Mouse (Mus musculus): ENCODE data around the gene Kalrn. TPM values are rescaled to one million over a fixed set of nuclear protein-coding genes. Genes with fewer than 3 reads are reported as not detected.
A peak's percentile ranks its signal among the peaks of the same experiment; 100 is the strongest.

The Kalrn gene
- polyA plus RNA-seq, 1 experiment from 2014 or later: 30.5 TPM

DNA sequence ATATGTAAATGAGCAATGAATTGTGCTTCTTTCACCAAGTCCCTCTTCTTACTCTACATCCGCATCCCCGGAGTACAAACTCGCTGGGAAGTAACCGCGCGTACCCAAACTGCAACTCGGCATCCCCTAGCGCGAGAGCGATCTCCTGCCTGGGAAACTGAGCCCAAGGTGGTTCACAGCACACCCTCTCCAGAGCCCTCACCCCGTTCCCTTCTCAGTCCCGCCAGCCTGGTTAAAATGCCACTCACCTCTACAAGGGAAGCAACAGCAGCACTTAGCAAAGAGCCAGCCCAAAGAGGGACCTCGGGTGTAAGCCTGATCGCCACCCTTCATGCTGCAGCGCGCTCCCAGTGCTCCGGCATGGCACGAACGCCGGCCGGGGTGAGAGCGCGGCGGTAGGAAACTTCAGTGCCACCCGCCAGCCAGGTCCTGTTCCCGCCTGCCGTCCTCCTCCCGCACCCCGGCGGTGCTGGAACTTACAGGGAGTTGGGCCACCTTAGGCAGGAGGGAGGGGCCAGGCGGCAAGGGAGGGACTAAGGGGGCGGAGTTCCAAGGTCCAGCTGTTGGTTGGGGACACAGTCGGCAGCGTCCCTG is 477.7 kb downstream of the Kalrn start:
- Histone ChIP-seq H3K4me3 (replicated peaks; ENCODE audit: low read length) (peak overlapping the region; percentile 25), H3K36me3 (replicated peaks; ENCODE audit: control insufficient read depth, insufficient read depth) (no peaks in the 10 kb centered on the region), H3K27me3 (ENCODE audit: control insufficient read depth, insufficient read depth, low read length) (peaks cover 10% of the 10 kb centered on the region; the same call in 1 of the 2 replicates), H3K9ac (peak overlapping the region; percentile 25; the same call in 1 of the 2 replicates), H3K4me1 (replicated peaks; ENCODE audit: control insufficient read depth, insufficient read depth, low read length) (peaks cover 33% of the 10 kb centered on the region), H3K4me2 (replicated peaks) (peak overlapping the region; percentile 48), H3K27ac (peak overlapping the region; percentile 39; the same call in 1 of the 2 replicates), H3K9me3 (ENCODE audit: control insufficient read depth, low read length) (no peaks in the 10 kb centered on the region)
- under 1% methylated on average over 34 of the region's 34 CpGs for WGBS
- ATAC-seq (ENCODE audit: low FRiP score) (peak; percentile 51; the same call in 1 of the 2 replicates), DNase-seq (ENCODE audit: low spot score) (no peak)

- ATAC-seq (ENCODE audit: low FRiP score) (no peak), DNase-seq (ENCODE audit: low spot score) (no peak)
- H3K9me3 ChIP-seq (ENCODE audit: control insufficient read depth, low read length): no peaks in the 10 kb centered on the region
- H3K4me3 ChIP-seq (replicated peaks; ENCODE audit: low read length): peak overlapping the region; percentile 25
- no peaks in the 10 kb centered on the region for H3K36me3 ChIP-seq (replicated peaks; ENCODE audit: control insufficient read depth, insufficient read depth)
- peaks cover 10% of the 10 kb centered on the region; the same call in 1 of the 2 replicates for H3K27me3 ChIP-seq (ENCODE audit: control insufficient read depth, insufficient read depth, low read length)
- H3K9ac ChIP-seq: 0 out of 2 replicates have a peak overlapping the region, but pooled peaks have one; percentile 41
- WGBS: under 1% methylated on average over 3 of the region's 3 CpGs
- H3K4me1 ChIP-seq (replicated peaks; ENCODE audit: control insufficient read depth, insufficient read depth, low read length): peaks cover 33% of the 10 kb centered on the region
- H3K27ac ChIP-seq: peak overlapping the region; percentile 39
- H3K4me2 ChIP-seq (replicated peaks): peak overlapping the region; percentile 48
Measured at GRCm38 (mm10) chr16:34095093-34095465, 478.3 kb downstream of the Kalrn start.

DNA sequence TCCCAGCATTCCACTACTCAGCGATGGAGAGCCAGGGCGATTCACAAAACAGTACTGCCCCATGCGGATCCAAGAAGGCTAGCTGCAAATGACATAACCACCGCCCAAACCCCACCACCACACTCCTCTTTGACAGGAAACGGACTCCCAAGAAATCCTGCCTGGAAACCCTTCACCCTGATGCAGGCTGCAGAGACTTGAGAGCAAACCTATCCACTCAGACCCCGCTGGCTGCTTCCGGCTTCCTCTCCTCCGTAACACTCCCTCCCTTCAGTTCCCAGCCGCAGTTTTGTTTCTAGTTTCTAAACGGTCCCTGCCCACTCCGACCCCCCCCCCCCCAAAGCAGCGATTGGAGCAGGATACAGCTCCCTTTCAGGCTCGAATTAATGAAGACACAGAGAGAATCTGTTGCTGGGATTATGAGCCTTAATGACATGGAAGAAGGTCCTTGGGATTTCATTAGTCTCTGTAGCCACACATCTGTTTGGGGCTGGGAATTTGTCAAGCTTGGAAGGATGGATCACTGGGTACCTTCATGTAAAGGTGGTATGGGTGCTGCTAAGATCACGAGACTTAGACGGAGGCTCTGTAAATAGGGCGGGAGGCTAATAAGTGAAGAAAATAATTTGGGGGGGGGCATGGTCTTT is 478.8 kb downstream of the Kalrn start:
- WGBS: under 1% methylated on average over 16 of the region's 16 CpGs
- ATAC-seq (ENCODE audit: low FRiP score) (peak; percentile 72; the same call in 1 of the 2 replicates), DNase-seq (ENCODE audit: low spot score) (peak; percentile 52)

DNA sequence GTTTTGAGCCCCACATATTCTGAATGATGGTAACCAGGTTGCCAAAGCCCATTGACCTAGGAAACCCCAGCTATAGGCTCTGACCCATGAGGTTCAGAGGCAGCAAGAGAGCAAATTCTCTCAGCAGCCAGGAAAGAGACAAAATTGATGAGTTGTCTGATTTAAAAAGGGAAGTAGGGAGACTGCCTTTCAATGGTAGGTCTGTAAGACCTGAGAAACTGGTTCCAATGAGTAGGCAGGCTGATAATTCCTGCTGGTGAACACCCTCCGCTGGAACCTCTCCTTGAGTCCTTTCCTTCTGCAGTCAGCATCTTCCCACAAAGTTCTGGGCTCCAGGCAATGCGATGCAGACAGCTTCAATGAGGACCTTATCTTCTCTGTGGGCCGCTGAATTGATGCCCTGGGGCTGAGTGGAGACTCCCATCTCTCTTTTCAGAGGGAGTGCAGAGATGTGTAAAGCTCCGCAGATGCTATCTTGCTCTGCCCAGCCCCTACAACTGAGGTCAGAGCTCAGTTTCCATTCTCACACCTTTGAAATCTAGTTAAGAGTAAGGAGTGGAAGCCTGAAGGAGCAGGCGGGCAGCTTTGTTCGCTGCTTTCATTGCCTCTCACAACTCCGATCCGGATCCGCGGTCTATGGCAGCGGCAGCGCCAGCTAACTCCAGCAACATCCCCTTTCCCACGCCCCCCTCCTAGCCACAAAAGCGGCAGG is 479.4 kb downstream of the Kalrn start:
- Histone ChIP-seq H3K4me1 (replicated peaks; ENCODE audit: control insufficient read depth, insufficient read depth, low read length) (peaks cover 33% of the 10 kb centered on the region), H3K36me3 (replicated peaks; ENCODE audit: control insufficient read depth, insufficient read depth) (no peaks in the 10 kb centered on the region), H3K4me2 (replicated peaks) (peak overlapping the region; percentile 48), H3K9me3 (ENCODE audit: control insufficient read depth, low read length) (no peaks in the 10 kb centered on the region), H3K27me3 (ENCODE audit: control insufficient read depth, insufficient read depth, low read length) (peaks cover 10% of the 10 kb centered on the region; the same call in 1 of the 2 replicates), H3K4me3 (replicated peaks; ENCODE audit: low read length) (peak overlapping the region; percentile 25), H3K9ac (peak overlapping the region; percentile 41), H3K27ac (peak overlapping the region; percentile 52)
- ATAC-seq (ENCODE audit: low FRiP score) (0 out of 2 replicates have a peak, but pooled peaks have one; percentile 1), DNase-seq (ENCODE audit: low spot score) (no peak)
- WGBS: 2% methylated on average over 14 of the region's 14 CpGs

More for the DNA sequence above, 478.8 kb downstream of the Kalrn start:
- Histone ChIP-seq H3K9me3 (ENCODE audit: control insufficient read depth, low read length) (no peaks in the 10 kb centered on the region), H3K27ac (peak overlapping the region; percentile 40), H3K27me3 (ENCODE audit: control insufficient read depth, insufficient read depth, low read length) (peaks cover 10% of the 10 kb centered on the region; the same call in 1 of the 2 replicates), H3K4me2 (replicated peaks) (peak overlapping the region; percentile 48), H3K4me3 (replicated peaks; ENCODE audit: low read length) (peak overlapping the region; percentile 25), H3K36me3 (replicated peaks; ENCODE audit: control insufficient read depth, insufficient read depth) (no peaks in the 10 kb centered on the region), H3K9ac (peak overlapping the region; percentile 41), H3K4me1 (replicated peaks; ENCODE audit: control insufficient read depth, insufficient read depth, low read length) (peaks cover 33% of the 10 kb centered on the region)

GRCm38 (mm10) chr16:34089528-34090095 is 483.7 kb downstream of the Kalrn start:
- 0 out of 2 replicates have a peak overlapping the region, but pooled peaks have one; percentile 9 for H3K27ac ChIP-seq

DNA sequence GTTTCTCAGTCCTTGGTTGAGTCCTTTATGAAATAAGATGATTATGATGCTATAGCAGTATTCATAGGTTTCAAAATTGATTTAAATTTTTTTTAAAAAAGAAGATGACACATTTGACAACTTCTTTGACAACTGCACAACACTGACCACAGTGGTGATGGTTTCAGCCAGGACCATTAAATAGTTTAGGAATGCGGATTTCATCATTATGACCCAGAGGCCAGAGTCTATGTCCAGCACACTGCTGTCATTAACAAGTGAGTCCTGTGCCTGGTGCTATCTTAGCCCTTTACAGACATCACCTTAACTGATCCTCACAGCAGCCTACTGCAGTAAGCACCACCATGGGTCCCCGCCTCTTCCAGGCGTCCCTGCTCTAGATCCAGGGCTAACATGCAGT is 484.3 kb downstream of the Kalrn start:
- Histone ChIP-seq H3K36me3 (replicated peaks; ENCODE audit: control insufficient read depth, insufficient read depth) (no peaks in the 10 kb centered on the region), H3K4me3 (replicated peaks; ENCODE audit: low read length) (no peak overlapping the region), H3K27me3 (ENCODE audit: control insufficient read depth, insufficient read depth, low read length) (no peaks in the 10 kb centered on the region), H3K9me3 (ENCODE audit: control insufficient read depth, low read length) (no peaks in the 10 kb centered on the region), H3K4me2 (replicated peaks) (no peak overlapping the region), H3K4me1 (replicated peaks; ENCODE audit: control insufficient read depth, insufficient read depth, low read length) (peaks cover 21% of the 10 kb centered on the region), H3K9ac (no peak overlapping the region), H3K27ac (0 out of 2 replicates have a peak overlapping the region, but pooled peaks have one; percentile 9)
- no peak for DNase-seq (ENCODE audit: low spot score)
- 85% methylated on average over 3 of the region's 3 CpGs for WGBS
- ATAC-seq (ENCODE audit: low FRiP score): no peak

More at GRCm38 (mm10) chr16:34089528-34090095, 483.7 kb downstream of the Kalrn start:
- H3K4me2 ChIP-seq (replicated peaks): no peak overlapping the region
- WGBS: 33% methylated on average over 8 of the region's 8 CpGs
- H3K27me3 ChIP-seq (ENCODE audit: control insufficient read depth, insufficient read depth, low read length): no peaks in the 10 kb centered on the region
- no peak overlapping the region for H3K4me3 ChIP-seq (replicated peaks; ENCODE audit: low read length)
- no peaks in the 10 kb centered on the region for H3K36me3 ChIP-seq (replicated peaks; ENCODE audit: control insufficient read depth, insufficient read depth)
- peaks cover 22% of the 10 kb centered on the region for H3K4me1 ChIP-seq (replicated peaks; ENCODE audit: control insufficient read depth, insufficient read depth, low read length)
- no peak overlapping the region for H3K9ac ChIP-seq
- DNase-seq (ENCODE audit: low spot score) (peak; percentile 29), ATAC-seq (ENCODE audit: low FRiP score) (peak; percentile 53; the same call in 1 of the 2 replicates)
- no peaks in the 10 kb centered on the region for H3K9me3 ChIP-seq (ENCODE audit: control insufficient read depth, low read length)

GRCm38 (mm10) chr16:34088331-34088730 is 485.0 kb downstream of the Kalrn start:
- ATAC-seq (ENCODE audit: low FRiP score): no peak
- no peak overlapping the region for H3K4me3 ChIP-seq (replicated peaks; ENCODE audit: low read length)
- no peaks in the 10 kb centered on the region for H3K9me3 ChIP-seq (ENCODE audit: control insufficient read depth, low read length)
- H3K27me3 ChIP-seq (ENCODE audit: control insufficient read depth, insufficient read depth, low read length): no peaks in the 10 kb centered on the region
- WGBS: 60% methylated on average over 4 of the region's 4 CpGs
- peaks cover 14% of the 10 kb centered on the region for H3K4me1 ChIP-seq (replicated peaks; ENCODE audit: control insufficient read depth, insufficient read depth, low read length)
- H3K4me2 ChIP-seq (replicated peaks): no peak overlapping the region
- no peak for DNase-seq (ENCODE audit: low spot score)
- no peak overlapping the region for H3K27ac ChIP-seq
- no peaks in the 10 kb centered on the region for H3K36me3 ChIP-seq (replicated peaks; ENCODE audit: control insufficient read depth, insufficient read depth)
- no peak overlapping the region for H3K9ac ChIP-seq

DNA sequence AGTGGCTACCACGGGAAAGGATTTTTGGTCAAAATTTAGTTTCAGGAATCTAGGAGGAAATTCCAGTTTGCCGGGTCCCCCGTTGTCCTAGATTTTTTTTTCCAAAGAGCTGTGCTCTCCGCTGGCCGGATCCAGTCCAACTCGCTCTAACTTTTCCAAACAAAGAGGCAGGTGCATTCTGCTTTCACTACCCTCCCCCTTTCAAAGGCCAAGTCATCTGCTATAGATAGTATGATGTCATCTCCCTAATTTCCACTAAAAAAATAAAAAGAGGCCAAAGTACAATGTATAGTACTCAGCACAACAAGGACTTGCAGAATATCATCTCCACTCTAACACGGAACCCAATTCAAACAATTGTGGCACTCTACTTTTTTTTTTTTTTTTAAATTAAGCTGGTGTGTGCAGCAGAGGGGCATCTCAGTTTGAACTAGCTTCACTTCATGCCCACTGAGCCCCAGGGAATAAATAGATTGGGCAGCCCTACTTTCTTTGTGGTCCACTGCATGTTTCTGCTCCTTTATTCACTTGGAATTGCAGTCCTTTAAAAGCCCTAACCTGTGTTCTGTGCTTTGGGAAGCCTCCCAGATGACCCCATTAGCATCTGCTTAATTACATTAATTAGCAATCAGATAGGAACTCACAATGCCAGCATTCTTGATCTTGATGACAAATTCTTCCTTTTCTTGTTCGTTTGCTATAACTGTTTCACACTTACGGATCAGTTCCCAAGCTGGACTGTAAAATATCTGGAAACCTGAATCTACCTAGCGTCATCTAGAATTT is 489.0 kb downstream of the Kalrn start:
- no peaks in the 10 kb centered on the region for H3K36me3 ChIP-seq (replicated peaks; ENCODE audit: control insufficient read depth, insufficient read depth)
- 87% methylated on average over 10 of the region's 10 CpGs for whole genome bisulfite sequencing
- ATAC-seq (ENCODE audit: low FRiP score): no peak

More for the DNA sequence above, 489.0 kb downstream of the Kalrn start:
- Histone ChIP-seq H3K9me3 (ENCODE audit: control insufficient read depth, low read length) (no peaks in the 10 kb centered on the region), H3K27ac (no peak overlapping the region), H3K4me2 (replicated peaks) (no peak overlapping the region), H3K4me3 (replicated peaks; ENCODE audit: low read length) (no peak overlapping the region), H3K9ac (no peak overlapping the region), H3K27me3 (ENCODE audit: control insufficient read depth, insufficient read depth, low read length) (no peaks in the 10 kb centered on the region), H3K4me1 (replicated peaks; ENCODE audit: control insufficient read depth, insufficient read depth, low read length) (peaks cover 18% of the 10 kb centered on the region)
- DNase-seq (ENCODE audit: low spot score): no peak

Measured in hindbrain, embryonic 14.5 days (tissue).